Mouse (Mus musculus) adrenal gland, postnatal 10 days (tissue): ENCODE results near the gene Pcsk4. TPM values are rescaled to one million over a fixed set of nuclear protein-coding genes. Genes with fewer than 3 reads are reported as not detected.

Source experiments
- DNase-seq: peaks from one replicate; pipeline ENCODE4 v3.0.0; 2021; ENCODE audit warnings: mixed read lengths
- total RNA-seq, 2 experiments: library from RNA; stranded (reverse); gene quantifications; 2 replicates each; pipeline ENCODE4 v1.2.3; 2021

The Pcsk4 gene
- total RNA-seq, 2 experiments from 2014 or later: 4.1 to 7.6 TPM

DNA sequence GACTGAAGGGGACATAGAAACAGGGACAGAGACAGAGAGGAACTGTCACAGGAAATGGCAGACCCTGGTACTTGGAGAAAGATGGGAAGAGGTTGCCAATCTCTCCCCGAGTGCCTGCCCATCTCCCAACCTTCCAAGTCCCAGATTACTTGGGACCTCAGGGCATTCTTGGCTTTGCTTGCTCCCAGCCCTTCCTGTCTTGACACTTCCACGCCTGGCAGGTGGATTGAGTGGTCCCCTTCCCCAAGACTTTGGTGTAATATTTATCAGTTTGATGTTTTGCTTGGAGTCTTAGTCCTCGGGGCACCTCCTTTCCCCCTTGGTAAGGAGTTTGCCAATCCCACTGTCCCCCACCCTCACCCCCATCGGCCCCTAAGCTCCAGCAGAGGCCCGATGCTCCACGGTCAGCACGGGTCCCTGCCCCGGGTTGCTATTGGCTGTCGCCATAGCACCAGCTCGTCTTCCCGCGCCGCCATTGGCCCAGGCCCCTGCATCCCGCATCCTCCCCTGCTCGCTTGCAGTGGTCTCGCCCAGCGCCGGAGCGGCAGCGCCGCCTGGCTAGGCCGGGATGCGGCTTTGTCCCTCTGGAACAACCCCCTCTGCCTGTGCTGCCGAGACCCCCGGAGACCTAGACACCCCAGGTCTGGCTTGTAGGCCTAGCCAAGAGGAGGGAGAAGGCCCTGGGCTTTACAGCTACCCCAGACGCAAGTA lies 30.6 kb downstream of the Pcsk4 start:
- DNase-seq: peak; percentile 67

DNA sequence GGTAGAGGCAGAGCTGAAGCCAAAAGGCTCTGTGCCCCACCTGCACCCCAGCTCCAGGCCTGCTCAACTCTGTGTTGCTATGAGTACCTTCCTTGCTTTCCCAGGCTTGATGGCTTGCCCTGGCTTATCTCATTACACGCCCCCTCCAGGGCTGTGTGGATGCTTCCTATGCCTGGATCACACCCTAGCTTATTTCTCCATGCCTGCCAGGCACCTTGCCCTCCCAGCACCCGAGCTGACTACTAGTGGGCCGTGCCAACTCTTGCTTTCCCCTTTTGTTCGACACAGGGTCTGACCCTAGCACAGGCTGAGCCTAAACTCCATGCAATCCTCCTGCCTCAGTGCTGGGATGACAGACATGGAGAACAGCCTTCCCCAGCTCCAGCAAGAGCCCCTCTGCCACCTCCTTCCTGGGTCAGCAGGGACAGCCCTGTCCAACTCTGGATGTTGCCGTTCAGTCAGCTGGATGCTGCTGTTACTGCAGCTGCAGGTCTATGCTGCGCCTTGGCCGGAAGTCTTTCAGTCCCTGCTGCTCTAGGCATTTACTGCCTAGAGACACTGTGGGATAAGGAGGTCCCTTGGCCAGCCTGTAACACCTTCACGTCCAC lies 31.7 kb downstream of the Pcsk4 start:
- DNase-seq: no peak

DNA sequence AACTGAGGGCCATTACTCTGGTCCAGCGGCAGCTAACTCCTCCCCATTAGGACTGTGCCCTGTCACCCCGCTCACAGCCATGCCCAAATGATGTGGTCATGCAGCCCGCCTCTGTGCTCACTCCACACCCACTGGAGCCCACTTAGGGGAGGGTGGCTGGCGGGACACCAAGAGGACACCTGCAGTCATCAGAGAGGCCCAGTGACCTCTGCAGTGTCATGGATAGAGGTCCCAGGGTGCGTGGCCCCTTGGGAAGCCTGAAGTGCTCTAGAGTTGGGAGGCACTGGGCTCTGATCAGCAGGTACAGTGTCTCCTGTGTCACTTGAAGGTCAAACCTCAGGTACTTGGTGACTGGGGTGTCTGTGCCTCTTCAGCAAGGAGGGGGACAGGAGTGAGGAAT lies 32.5 kb downstream of the Pcsk4 start:
- no peak for DNase-seq

DNA sequence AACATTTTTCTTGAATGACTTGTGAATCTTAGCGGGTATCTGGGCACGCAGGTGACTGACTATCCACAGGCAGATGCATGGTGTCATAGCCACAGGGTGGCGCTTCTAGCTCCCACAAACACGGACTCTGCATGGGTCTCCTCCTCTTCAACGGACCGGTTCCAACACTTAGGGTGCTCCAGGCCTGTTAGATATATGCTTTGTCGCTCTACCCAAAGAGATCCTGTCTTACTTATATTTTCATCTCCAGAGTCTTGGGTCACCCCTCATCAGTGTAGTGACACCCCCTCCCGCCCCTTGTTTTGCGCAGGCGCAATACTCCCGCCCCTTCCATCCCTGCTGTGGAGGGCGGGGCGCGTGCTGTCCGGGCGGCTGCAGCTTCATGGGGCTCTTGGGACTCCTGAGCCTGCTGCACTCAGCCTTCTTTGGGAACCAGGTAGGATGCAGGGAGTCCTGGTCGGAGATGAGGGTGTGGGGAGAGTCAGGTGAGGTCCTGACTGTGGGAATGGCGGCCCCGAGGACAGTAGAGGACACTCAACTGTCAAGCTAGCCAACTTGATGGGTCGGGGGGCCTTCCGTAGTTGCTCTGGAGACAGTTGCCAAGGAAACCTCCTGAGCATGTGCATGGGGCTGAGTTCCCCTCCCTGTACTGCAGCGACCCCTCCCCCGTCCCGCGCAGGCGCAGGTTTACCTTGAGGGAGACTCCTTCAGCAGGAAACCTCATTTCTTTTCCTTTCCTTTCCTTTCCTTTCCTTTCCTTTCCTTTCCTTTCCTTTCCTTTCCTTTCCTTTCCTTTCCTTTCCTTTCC lies 33.5 kb downstream of the Pcsk4 start, which contains the start of gene Apc2:
Apc2 (plus strand) TSS at position 360 of the 808 bp plus-strand sequence.
- DNase-seq: peak; percentile 76

GRCm38 (mm10) chr10:80294788-80295303 lies 34.5 kb downstream of the Pcsk4 start:
- DNase-seq: no peak

- no peak for DNase-seq
These were observed 35.0 kb downstream of the Pcsk4 start for GRCm38 (mm10) chr10:80294311-80294710.

GRCm38 (mm10) chr10:80293325-80293724 lies 36.0 kb downstream of the Pcsk4 start:
- no peak for DNase-seq

GRCm38 (mm10) chr10:80292251-80293146 lies 36.8 kb downstream of the Pcsk4 start, which contains the start of gene Rps15:
Rps15 (plus strand) TSS chr10:80292453.
- DNase-seq: peak; percentile 97

- no peak for DNase-seq
These were observed 40.6 kb downstream of the Pcsk4 start for GRCm38 (mm10) chr10:80288657-80289056.

DNA sequence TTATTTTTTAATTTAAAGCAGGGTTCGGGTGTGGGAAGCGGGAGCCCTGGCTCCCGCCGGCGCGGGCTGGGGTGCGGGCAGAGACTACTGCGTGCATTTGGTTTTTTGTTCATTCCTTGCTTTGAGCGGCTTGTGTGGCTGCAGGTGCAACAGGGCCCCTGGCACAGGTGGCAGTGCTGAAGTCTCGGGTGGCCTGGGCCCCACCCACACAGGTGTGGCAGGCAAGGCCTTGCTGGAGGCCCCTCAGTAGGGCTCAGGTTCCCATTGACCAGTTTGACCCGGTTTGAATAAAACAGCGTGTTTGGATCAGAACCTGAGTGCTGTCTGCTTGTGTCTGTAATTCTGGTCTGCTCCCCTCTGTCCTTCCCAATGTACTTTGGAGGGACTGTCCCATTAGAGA lies 41.2 kb downstream of the Pcsk4 start:
- DNase-seq: no peak

GRCm38 (mm10) chr10:80285222-80286070 lies 43.9 kb downstream of the Pcsk4 start:
- DNase-seq: peak; percentile 78

DNA sequence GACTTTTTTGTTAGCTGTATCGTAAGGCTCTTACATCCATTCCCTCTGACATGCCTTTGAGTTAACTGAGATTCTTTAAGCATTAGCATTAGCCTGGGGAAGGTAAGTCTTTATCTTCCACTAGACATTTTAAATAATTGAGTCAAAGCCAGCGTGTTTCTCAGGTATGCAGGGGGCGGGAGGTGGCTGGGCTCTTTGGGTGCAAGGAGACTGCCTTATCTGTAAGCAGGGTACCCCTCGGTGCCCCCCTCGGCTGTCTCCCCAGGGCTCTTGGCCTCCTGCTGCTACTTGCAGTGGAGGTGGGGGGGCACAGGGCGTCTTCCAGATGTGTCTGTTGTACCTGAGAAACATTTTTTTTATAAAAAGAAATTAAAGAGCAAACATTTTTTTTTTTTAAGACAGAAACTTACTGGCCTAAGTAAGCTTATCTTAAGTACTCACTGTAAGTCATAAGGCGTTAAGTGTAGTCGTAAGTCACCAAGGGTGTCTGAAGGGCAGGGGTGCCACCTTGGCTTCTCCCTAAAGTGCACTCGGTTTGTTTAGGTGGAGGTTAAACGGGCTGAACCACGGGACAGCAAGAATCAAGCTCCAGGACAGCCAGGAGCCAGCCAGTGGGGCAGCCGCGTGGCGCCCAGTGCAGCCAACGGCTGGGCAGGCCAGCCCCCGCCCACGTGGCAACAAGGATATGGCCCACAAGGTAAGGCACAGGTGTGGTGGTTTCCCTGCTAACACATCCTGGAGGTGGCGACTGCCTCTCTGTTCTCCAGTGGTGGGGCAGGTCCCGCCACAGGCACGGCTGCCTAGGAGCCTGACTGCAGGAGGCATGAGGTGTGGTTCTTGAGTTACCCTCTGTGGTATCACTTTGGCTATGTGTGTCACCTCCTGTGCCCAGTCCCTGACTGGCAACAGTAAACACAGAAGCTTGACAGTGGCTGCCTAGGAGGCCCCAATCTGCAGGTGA lies 46.5 kb downstream of the Pcsk4 start:
- DNase-seq: no peak

GRCm38 (mm10) chr10:80281921-80282371 lies 47.4 kb downstream of the Pcsk4 start:
- DNase-seq: peak; percentile 83

DNA sequence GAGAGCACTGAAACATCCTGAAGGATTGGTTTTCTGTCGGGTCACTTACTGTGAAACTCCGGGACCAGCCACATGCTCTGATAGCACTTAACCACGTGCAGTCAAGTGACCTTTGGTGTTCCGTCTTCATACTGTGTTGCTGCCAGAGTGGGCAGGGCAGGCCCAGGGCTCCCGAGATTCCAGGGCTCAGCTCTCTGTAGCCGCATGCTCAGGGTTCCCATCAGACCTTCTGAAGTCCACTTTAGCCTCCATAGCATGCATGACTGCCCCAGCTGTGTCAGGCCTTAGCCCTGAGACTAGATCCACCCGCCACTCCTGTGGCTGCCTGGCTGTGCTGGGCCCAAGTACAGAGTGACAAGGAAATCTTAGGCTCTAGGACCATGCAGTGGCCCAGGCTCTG lies 48.0 kb downstream of the Pcsk4 start:
- DNase-seq: peak; percentile 70

- no peak for DNase-seq
These were observed 50.0 kb downstream of the Pcsk4 start for GRCm38 (mm10) chr10:80279273-80279672.

GRCm38 (mm10) chr10:80278390-80278789 lies 50.9 kb downstream of the Pcsk4 start:
- DNase-seq: no peak

GRCm38 (mm10) chr10:80276238-80276637 lies 53.1 kb downstream of the Pcsk4 start:
- no peak for DNase-seq

- no peak for DNase-seq
These were observed 55.5 kb downstream of the Pcsk4 start for GRCm38 (mm10) chr10:80273847-80274246.

DNA sequence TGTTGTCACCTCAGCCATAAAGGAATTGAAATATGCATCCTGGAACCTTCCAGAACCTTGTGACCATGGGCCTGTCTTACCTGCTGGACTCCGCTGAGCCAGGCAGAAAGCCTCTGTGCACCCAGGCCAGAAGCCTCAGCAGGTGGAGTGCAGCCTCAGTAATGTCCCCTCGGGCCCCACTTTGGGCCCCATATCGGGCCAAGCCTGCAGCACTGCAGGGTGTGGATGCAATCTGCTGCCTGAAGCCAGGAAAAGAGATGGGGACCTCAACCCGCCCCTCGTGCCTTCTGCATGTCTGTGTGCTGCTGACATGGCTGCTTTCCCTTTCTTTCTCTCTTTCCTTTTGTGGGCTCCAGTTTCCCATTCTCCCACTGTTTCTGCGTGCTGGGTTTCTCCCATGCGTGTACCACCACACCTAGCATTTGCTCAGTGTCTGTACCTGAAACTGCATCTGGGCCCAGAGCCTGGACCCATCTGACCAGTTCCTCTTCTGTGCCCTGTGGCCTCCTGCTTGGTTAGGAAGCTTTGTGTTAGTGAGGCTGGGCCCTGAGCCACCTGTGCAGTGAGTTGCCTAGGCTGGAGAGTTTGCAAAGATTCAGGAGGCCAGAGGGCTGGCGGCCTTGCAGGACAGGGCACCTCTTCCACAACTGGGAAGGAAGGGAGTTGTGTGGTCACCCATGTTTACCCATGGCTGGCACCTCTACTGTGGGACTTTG lies 57.3 kb downstream of the Pcsk4 start:
- DNase-seq: no peak
